Mouse (Mus musculus) heart, embryonic 13.5 days (tissue): ENCODE measurements around the gene Ckb. TPM values are rescaled to one million over a fixed set of nuclear protein-coding genes. Genes with fewer than 3 reads are reported as not detected.
A peak's percentile ranks its signal among the peaks of the same experiment; 100 is the strongest.
"Not testable (repeated sequence)": the region's sequence is repeated elsewhere in the genome, so short reads cannot be mapped to it uniquely, and the experiment has no call there.

ENCODE experiments used
- ATAC-seq: fragments of 200-750 bp; cut with Nextera tagmentation; 2 replicates; pipeline ENCODE4 v1.8.0; 2017; ENCODE audit warnings: moderate TSS enrichment; ENCODE audit not compliant: insufficient number of reproducible peaks, low FRiP score, low TSS enrichment; ENCODE audit errors: extremely low read depth
- H3K27ac ChIP-seq: fragments of 300-500 bp; sonication (generic); replicated peaks from 2 replicates; pipeline ENCODE4 v1.5.1; 2015; ENCODE audit warnings: moderate library complexity, mild to moderate bottlenecking, inconsistent platforms
- H3K27me3 ChIP-seq: fragments of 300-500 bp; sonication (generic); replicated peaks from 2 replicates; pipeline ENCODE4 v1.6.1; 2015; ENCODE audit warnings: mild to moderate bottlenecking, inconsistent platforms
- H3K36me3 ChIP-seq: fragments of 300-500 bp; sonication (generic); 2 replicates; pipeline ENCODE4 v1.6.1; 2015; ENCODE audit warnings: mild to moderate bottlenecking, inconsistent platforms
- H3K4me1 ChIP-seq: fragments of 300-500 bp; sonication (generic); 2 replicates; pipeline ENCODE4 v1.6.1; 2015; ENCODE audit warnings: inconsistent platforms
- H3K4me2 ChIP-seq: fragments of 300-500 bp; sonication (generic); 2 replicates; pipeline ENCODE4 v1.6.1; 2015; ENCODE audit warnings: inconsistent platforms, mild to moderate bottlenecking, moderate library complexity
- H3K4me3 ChIP-seq: fragments of 300-500 bp; sonication (generic); 2 replicates; pipeline ENCODE4 v1.5.1; 2015; ENCODE audit warnings: moderate library complexity, mild to moderate bottlenecking, inconsistent platforms
- H3K9ac ChIP-seq: fragments of 300-500 bp; sonication (generic); 2 replicates; pipeline ENCODE4 v1.6.1; 2015; ENCODE audit warnings: inconsistent platforms, mild to moderate bottlenecking, moderate library complexity
- H3K9me3 ChIP-seq: fragments of 300-500 bp; sonication (generic); 2 replicates; pipeline ENCODE4 v1.6.1; 2016; ENCODE audit warnings: inconsistent platforms
- WGBS: fragments of 180-500 bp; shearing (Covaris S2); methylation state at CpG from one replicate; pipeline ENCODE4 v1.1.7; 2015; ENCODE audit warnings: mixed read lengths; 5-methylcytosine and 5-hydroxymethylcytosine counted together
- polyA plus RNA-seq: library from polyadenylated mRNA; unstranded; fragments of >200 nt; fragmentation: Nextera tagmentation; extraction: Ambion mirVana; gene quantifications from 2 replicates; pipeline ENCODE4 v1.2.1, GENCODE M21; 2015

Ckb gene
- 279 and 320 TPM in 2 replicates for polyA plus RNA-seq

GRCm38 (mm10) chr12:111672176-111672575 is at the start of gene Ckb:
TSS of gene Ckb (minus strand) at chr12:111672338.
- Histone ChIP-seq H3K36me3 (no peaks in the 10 kb centered on the region), H3K27me3 (peaks cover 32% of the 10 kb centered on the region), H3K4me2 (peak within 1 kb of the TSS; percentile 99), H3K4me1 (peaks cover 70% of the 10 kb centered on the region), H3K27ac (peak within 1 kb of the TSS; percentile 60; the same call in 1 of the 2 replicates), H3K4me3 (peak within 1 kb of the TSS; percentile 75), H3K9me3 (no peaks in the 10 kb centered on the region), H3K9ac (peak within 1 kb of the TSS; percentile 88)
- under 1% methylated on average over 31 of the region's 31 CpGs for WGBS
- peak; percentile 21; the same call in 1 of the 2 replicates for ATAC-seq

GRCm38 (mm10) chr12:111720222-111720621 is 48.1 kb upstream of the Ckb start:
- Histone ChIP-seq H3K9me3 (no peaks in the 10 kb centered on the region), H3K4me2 (no peak overlapping the region), H3K27me3 (no peaks in the 10 kb centered on the region), H3K36me3 (peaks cover 35% of the 10 kb centered on the region), H3K4me3 (no peak overlapping the region), H3K9ac (no peak overlapping the region), H3K27ac (no peak overlapping the region), H3K4me1 (no peaks in the 10 kb centered on the region)
- no peak for ATAC-seq
- WGBS, result 83% methylated on average over 4 of the region's 4 CpGs

GRCm38 (mm10) chr12:111718656-111719055 is 46.5 kb upstream of the Ckb start:
- no peak for ATAC-seq
- no peak overlapping the region for H3K9ac ChIP-seq
- H3K9me3 ChIP-seq, result no peaks in the 10 kb centered on the region
- H3K4me2 ChIP-seq, result no peak overlapping the region
- no peak overlapping the region for H3K27ac ChIP-seq
- WGBS, result 68% methylated on average over 8 of the region's 8 CpGs
- peaks cover 12% of the 10 kb centered on the region for H3K4me1 ChIP-seq
- H3K36me3 ChIP-seq, result peaks cover 26% of the 10 kb centered on the region
- H3K4me3 ChIP-seq, result no peak overlapping the region
- H3K27me3 ChIP-seq, result no peaks in the 10 kb centered on the region

GRCm38 (mm10) chr12:111716505-111716904 is 44.4 kb upstream of the Ckb start:
- ATAC-seq, result no peak
- 95% methylated on average over 7 of the region's 7 CpGs for WGBS
- Histone ChIP-seq H3K4me3 (no peak overlapping the region), H3K36me3 (peaks cover 18% of the 10 kb centered on the region), H3K27me3 (no peaks in the 10 kb centered on the region), H3K4me1 (peaks cover 21% of the 10 kb centered on the region), H3K4me2 (no peak overlapping the region), H3K9me3 (no peaks in the 10 kb centered on the region), H3K27ac (no peak overlapping the region), H3K9ac (no peak overlapping the region)

GRCm38 (mm10) chr12:111713880-111714279 is 41.7 kb upstream of the Ckb start:
- not testable (repeated sequence) for H3K27ac ChIP-seq, H3K9me3 ChIP-seq, ATAC-seq, H3K27me3 ChIP-seq
- peak overlapping the region; percentile 99 for H3K9ac ChIP-seq
- peaks cover 28% of the 10 kb centered on the region for H3K4me1 ChIP-seq
- peak overlapping the region; percentile 85 for H3K4me2 ChIP-seq
- H3K36me3 ChIP-seq, result peaks cover 38% of the 10 kb centered on the region
- peak overlapping the region; percentile 99 for H3K4me3 ChIP-seq
- WGBS, result 66% methylated on average over 6 of the region's 6 CpGs

- H3K4me1 ChIP-seq, result peaks cover 30% of the 10 kb centered on the region
- H3K4me3 ChIP-seq, result peak within 1 kb of the TSS; percentile 99
- peak within 1 kb of the TSS; percentile 99 for H3K9ac ChIP-seq
- H3K27ac ChIP-seq, result peak within 1 kb of the TSS; percentile 80
- no peaks in the 10 kb centered on the region for H3K27me3 ChIP-seq
- peaks cover 44% of the 10 kb centered on the region for H3K36me3 ChIP-seq
- under 1% methylated on average over 80 of the region's 86 CpGs for WGBS
- H3K9me3 ChIP-seq, result no peaks in the 10 kb centered on the region
- H3K4me2 ChIP-seq, result peak within 1 kb of the TSS; percentile 85
- ATAC-seq, result peak; percentile 79
Measured at GRCm38 (mm10) chr12:111713004-111713651, 41.0 kb upstream of the Ckb start, which contains the start of the genes Bag5 and Apopt1. TSS of gene Bag5 (minus strand) at chr12:111713257. TSS of gene Apopt1 (plus strand) at chr12:111713261.

- Histone ChIP-seq H3K27me3 (no peaks in the 10 kb centered on the region), H3K36me3 (peaks cover 51% of the 10 kb centered on the region), H3K27ac (peak overlapping the region; percentile 80), H3K9me3 (no peaks in the 10 kb centered on the region), H3K4me3 (peak overlapping the region; percentile 99), H3K4me2 (peak overlapping the region; percentile 85), H3K4me1 (peaks cover 35% of the 10 kb centered on the region), H3K9ac (peak overlapping the region; percentile 99)
- under 1% methylated on average over 32 of the region's 33 CpGs for WGBS
- no peak; the same call in 1 of the 2 replicates for ATAC-seq
Measured at GRCm38 (mm10) chr12:111712476-111712875, 40.3 kb upstream of the Ckb start.

- Histone ChIP-seq H3K4me3 (no peak overlapping the region), H3K27ac (no peak overlapping the region), H3K27me3 (no peaks in the 10 kb centered on the region), H3K4me2 (no peak overlapping the region), H3K9me3 (no peaks in the 10 kb centered on the region), H3K36me3 (peaks cover 45% of the 10 kb centered on the region), H3K9ac (no peak overlapping the region), H3K4me1 (peaks cover 50% of the 10 kb centered on the region)
- ATAC-seq, result no peak
- 75% methylated on average over 10 of the region's 10 CpGs for WGBS
Measured at GRCm38 (mm10) chr12:111710091-111710490, 38.0 kb upstream of the Ckb start.

- peaks cover 48% of the 10 kb centered on the region for H3K4me1 ChIP-seq
- peaks cover 41% of the 10 kb centered on the region for H3K36me3 ChIP-seq
- H3K4me3 ChIP-seq, result no peak overlapping the region
- no peak for ATAC-seq
- 58% methylated on average over 4 of the region's 4 CpGs for WGBS
- no peak overlapping the region for H3K4me2 ChIP-seq
- no peaks in the 10 kb centered on the region for H3K27me3 ChIP-seq
- H3K9me3 ChIP-seq, result no peaks in the 10 kb centered on the region
- no peak overlapping the region for H3K27ac ChIP-seq
- peak overlapping the region; percentile 8; the same call in 1 of the 2 replicates for H3K9ac ChIP-seq
Measured at GRCm38 (mm10) chr12:111708181-111708580, 36.0 kb upstream of the Ckb start.

- Histone ChIP-seq H3K27ac (peak overlapping the region; percentile 79), H3K9me3 (no peaks in the 10 kb centered on the region), H3K36me3 (peaks cover 32% of the 10 kb centered on the region), H3K27me3 (no peaks in the 10 kb centered on the region), H3K4me1 (peaks cover 32% of the 10 kb centered on the region), H3K9ac (peak overlapping the region; percentile 15; the same call in 1 of the 2 replicates), H3K4me2 (peak overlapping the region; percentile 22), H3K4me3 (no peak overlapping the region)
- 41% methylated on average over 15 of the region's 15 CpGs for WGBS
- 0 out of 2 replicates have a peak, but pooled peaks have one; percentile 28 for ATAC-seq
Measured at GRCm38 (mm10) chr12:111705186-111705973, 33.2 kb upstream of the Ckb start.

- Histone ChIP-seq H3K9ac (peak overlapping the region; percentile 15), H3K27ac (peak overlapping the region; percentile 79), H3K4me2 (peak overlapping the region; percentile 22; the same call in 1 of the 2 replicates), H3K4me3 (no peak overlapping the region), H3K36me3 (peaks cover 25% of the 10 kb centered on the region), H3K9me3 (no peaks in the 10 kb centered on the region), H3K27me3 (no peaks in the 10 kb centered on the region), H3K4me1 (peaks cover 32% of the 10 kb centered on the region)
- 36% methylated on average over 9 of the region's 9 CpGs for WGBS
- ATAC-seq, result 0 out of 2 replicates have a peak, but pooled peaks have one; percentile 48
Measured at GRCm38 (mm10) chr12:111704609-111705008, 32.5 kb upstream of the Ckb start.
